Mouse (Mus musculus) heart, postnatal 0 days (tissue): ENCODE data around the gene Acsf3.

ENCODE experiments used
- CTCF ChIP-seq: IDR thresholded peaks from 2 replicates; pipeline ENCODE4 v1.5.1; 2016; ENCODE audit warnings: antibody characterized with exemption, control low read depth, low read depth
- EP300 ChIP-seq: IDR thresholded peaks from 2 replicates; pipeline ENCODE4 v1.6.1; 2016; ENCODE audit warnings: antibody characterized with exemption, low read depth

DNA sequence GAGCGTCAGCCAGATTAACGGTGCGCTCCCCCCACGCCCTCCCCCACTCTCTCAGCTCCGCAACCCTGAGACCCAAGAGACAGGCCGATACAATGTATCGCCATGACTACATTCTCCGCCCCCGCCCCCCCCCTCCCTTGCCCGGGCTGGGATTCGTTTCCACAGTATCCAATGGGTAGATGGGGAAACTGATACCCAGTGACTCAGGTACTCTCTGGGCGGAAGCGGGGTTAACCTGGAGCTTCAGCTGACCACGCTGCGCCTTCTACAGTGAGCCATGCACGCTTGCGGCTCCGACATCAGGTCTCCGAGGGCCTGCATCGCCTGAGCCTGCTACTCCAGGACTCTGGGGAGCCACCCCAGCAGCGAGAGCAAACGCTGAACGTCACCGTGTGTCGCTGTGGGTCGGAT, 89.4 kb downstream of the Acsf3 start:
- TF ChIP-seq EP300 = no peak
- TF ChIP-seq CTCF = no peak
